Mouse (Mus musculus): ENCODE measurements around the gene Tom1l1. TPM values are rescaled to one million over a fixed set of nuclear protein-coding genes. Genes with fewer than 3 reads are reported as not detected.
"Not testable (repeated sequence)": the region's sequence is repeated elsewhere in the genome, so short reads cannot be mapped to it uniquely, and the experiment has no call there.

Tom1l1 gene
- polyA plus RNA-seq (2012; rRNA removed): 4.6 and 6.3 TPM in 2 replicates

DNA sequence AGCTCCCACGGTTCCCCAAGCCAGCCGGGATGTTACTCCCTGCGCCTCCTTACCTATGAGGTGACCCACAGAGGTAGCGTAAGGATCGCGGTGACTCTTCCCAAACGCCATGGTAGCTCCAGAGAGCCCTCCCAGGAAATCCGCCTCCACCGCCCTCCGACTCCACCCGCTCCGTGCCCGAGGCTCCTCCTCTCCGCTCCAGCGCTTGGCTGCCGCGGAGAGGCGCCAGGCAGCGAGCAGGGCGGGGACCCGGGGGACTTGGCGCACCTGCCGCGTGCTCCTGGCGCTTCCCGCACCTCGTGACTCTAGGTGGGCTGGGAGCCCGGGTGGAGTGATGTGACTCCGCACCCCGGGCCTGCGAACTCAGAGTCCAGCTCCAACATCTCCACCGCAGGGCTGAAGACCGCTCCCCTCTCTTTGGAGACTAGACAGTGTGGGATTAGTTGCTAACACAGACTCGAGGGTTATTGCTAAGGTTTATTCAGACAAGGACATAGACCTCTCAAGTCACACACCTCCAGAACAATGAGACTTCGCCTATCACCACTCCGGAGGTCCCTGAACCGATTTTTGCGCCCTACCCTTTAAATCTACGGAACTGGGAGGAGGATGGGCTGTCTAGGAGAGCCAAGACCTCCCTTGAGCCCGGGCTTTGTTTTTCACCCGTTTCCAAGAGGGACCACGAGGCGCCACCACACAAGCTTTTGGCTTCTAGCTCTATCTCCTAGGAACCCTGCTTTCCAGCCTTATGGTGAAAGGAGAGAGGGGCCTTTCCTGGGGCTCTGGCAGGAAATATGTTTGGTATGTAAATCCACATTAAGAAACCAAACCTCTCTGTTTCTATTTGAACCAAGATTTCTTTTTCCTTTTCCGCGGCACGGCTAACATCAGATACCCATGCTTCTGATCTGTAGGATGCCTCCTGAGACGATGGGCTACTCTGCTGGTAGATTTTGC, at the start of gene Tom1l1:
Gene Tom1l1 (minus strand): TSS at position 907 of the 957 bp plus-strand sequence.
- no peak for DNase-seq (ENCODE audit: low read depth)

DNA sequence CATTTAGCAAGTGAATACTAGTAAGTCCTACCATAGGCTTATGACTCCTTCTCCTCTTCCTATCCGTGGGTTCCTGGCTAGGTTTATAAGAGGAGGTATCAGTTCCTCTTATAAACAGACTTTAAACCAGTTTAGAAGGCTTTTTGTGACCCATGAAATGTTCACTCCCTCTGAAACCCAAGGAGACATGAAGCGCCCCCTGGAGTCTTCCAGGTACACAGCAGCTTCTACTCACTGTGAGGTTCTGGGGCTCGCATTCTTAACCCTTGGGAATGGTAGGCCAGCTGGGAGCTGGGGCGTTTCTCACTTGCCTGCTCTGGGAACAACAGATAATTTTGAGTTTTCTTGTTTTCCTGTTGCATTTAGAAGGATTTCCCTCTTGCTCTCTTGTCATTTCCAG, 45.4 kb upstream of the Tom1l1 start:
- no peak for DNase-seq (ENCODE audit: low read depth)

DNA sequence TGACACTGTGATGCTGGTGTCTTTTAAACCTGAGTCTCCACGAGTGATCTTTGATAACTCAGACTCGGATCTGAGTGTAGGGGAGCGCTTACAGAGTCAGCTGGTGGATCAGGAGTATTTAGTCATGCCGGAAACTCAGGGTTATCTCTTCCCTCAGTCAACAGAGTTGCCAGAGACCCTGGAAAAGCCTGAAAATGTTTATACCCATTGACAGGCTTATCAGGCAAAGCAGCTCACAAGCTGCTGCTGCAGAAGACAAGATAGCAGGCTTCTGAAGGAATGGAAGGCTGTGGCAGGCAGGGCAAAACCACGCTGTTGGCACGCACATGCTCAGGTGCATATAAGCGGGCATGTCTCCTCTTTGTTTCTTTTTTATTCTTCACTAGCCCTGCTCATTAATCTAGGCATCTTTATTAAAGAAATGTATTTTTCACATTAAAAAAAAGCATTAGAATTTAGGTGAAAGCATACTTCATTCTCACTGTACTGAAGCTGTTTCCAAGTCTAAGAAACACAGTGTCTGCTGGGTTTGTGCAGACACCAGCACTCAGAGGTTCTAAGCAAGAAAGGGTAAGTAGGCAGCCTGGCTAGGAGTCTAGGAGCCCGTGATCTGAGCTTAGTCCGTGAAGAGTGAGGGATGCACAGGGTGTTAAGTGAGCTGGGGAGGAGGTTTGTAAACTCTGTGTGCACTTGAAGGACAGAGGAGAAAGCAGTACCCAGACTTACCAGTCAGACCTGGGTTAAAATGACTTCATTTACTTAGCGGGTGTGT, 39.4 kb upstream of the Tom1l1 start:
- DNase-seq (ENCODE audit: low read depth): no peak

DNA sequence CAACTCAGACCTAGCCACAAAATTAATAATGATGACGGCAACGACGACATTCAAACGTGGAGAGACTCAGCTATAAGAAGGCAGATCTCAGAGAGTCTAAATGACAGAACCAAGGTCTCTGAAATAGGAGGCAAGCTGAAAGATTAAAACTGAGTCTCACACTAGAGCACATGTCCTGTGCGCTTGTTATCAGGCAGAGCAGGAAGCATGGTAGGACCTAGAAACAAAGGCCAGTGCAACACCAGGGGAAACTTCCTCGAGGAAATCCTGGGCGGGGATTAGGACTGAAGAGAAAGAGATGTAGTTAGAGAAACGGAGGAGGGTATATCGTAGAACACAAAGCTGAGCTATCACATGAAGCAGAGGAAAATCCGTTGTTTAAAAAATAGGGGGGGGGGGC, 38.6 kb upstream of the Tom1l1 start:
- DNase-seq (ENCODE audit: low read depth): no peak

DNA sequence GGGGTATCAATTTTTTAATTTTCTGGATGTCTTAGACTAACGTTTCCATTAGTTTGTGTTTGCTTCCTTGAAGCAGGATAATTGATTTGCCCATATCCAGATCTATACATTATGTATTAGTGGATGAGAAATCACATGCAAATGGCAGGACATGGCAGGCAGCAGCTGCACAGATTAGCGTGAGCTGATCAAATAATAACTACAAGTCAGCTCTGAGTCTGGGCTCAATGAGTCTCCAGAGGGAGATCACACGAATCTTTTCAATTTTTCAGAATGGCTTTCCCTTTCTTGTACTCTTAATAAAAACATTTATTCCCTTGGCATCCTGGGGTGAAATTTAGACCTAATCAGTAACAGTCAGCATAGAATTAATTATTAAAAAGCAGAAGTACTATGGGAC, 34.1 kb upstream of the Tom1l1 start:
- DNase-seq (ENCODE audit: low read depth): no peak

DNA sequence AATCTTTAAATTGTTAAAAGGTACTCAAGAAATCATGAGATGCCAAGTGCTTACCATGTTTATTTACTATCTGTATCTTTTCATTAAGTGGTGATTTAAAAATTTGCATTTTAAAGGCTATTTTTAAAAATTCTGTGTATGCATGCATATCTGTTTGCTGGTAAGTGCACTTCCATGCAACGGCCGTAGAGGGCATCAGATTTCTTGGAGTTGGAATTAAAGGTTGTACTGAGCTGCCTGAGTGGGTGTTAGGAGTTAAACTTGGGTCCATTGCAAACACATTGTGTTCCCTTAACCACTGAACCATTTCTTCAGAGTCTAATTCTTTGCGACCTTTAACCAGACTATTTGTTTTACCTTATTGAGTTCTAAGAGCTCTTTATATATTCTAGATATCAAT, 29.6 kb upstream of the Tom1l1 start:
- no peak for DNase-seq (ENCODE audit: low read depth)

DNA sequence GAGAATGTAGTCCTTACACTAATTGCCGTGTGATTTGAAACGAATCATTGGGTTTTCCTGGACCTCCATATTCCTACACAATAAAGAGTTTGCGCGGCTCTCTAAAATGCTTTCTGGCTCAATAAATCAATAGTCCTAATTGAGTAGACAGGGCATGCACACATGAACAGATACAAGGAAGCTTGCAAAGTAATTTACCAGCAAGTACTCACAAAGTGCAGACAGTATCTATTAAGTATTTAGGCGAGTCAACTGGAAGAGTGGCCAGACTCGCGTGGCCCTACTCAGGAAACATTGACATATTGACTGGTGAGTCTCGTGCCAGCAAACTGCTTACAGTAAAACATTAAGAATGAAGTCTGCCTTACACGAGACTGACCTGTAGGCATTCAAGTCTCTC, 23.4 kb upstream of the Tom1l1 start:
- DNase-seq (ENCODE audit: low read depth): no peak

DNA sequence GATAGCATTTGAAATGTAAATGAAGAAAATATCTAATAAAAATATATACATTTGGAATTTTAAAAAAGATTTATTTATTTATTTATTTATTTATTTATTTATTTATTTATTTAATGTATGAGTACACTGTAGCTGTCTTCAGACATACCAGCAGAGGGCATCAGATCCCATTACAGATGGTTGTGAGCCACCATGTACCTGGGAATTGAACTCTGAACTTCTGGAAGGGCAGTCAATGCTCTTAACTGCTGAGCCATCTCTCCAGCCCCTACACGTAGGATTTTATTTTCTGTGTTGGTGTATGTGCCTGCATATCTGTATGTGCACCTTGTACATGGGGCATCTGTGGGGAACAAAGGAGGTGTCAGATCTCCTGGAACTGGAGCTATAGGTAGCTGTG, 19.0 kb upstream of the Tom1l1 start:
- not testable (repeated sequence) for DNase-seq (ENCODE audit: low read depth)

DNA sequence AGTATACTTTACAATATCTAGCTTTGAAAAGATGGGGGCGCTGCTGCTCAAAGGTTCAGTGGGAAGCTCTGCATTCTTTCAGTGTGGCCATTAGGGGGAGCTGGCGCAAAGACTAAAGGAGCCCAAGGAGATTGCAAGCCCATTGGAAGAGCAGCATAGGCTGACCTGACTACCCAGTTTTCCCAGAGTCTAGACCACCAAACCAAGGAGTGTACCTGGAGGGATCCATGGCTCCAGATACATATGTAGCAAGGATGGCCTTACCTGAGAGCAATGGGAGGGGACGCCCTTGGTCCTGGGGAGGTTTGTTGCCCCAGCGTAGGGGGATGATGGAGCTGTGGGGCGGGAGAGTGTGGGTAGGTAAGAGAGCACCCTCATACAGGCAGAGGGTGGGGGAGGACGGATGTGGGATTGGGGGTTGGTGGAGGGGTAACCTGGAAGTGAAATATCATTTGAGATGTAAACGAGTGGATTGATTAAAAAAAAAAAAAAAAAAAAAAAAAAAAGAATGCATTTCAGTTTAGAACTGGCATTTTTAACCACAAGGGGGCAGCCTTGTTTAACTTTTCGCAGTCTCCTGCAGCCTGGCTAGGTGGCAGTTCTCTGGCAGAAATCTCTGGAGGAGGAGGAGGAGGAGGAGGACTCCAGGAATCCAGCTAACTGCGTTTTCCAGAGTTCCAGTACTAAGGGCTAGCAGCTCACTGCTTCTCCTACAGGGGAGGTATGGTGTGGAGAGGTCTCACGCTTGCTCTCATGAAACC, 9.5 kb upstream of the Tom1l1 start:
- no peak for DNase-seq (ENCODE audit: low read depth)

DNA sequence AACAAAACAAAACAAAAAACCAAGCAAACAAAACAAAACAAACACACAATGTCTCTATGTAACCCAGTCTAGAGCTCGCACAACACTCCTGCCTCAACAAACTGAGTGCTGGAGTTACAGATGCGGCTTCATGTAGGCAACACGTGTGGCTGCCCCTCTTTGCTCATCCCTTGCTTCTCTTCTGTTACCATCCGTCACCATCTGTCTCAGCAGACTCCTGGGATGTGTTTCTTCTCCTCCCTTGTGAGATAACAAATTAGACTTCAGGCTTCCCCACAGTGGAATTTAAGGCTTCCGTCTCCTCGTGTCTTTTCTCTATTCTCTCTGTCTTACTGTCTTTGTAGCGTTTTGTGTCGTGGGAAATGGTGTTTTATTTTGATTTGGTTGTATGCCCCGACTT, 7.6 kb upstream of the Tom1l1 start:
- DNase-seq (ENCODE audit: low read depth): no peak

DNA sequence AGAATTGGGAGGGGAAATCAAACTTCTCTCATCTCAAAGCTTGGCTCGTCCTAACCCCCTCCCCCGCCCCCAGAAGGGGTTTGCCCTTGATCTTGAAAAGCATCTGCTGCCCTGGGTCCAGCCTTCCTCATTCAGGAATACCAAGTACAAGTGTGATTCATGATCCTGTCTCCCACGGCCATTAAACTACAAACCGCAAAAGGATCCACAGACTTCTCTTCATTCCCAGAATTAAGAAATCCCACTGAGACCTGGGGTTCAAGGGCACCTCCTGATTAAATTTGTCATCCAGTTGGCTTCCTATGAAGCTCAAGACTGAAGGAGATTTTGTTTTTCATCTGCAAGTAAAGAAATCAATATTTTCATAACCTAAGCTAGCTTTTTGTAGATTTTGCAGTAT, 6.0 kb upstream of the Tom1l1 start:
- no peak for DNase-seq (ENCODE audit: low read depth)

DNA sequence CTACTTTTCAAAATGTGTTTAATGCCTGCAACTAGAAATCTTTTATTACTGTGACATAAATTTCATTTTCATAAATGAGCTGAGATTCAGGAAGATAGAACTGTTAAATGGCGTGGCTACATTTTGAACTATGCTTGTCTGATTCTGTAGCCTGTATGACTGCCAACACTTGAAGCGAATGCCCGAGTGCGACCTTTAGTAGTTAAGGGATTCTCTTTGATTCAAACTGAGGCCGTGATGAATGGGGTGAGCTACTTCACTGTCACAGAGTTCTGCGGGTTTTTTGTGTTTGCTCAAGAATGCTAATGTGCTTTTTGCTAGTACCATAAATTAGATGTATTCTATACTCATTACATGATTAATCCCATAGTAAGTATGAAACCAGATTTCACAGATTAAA, 2.2 kb upstream of the Tom1l1 start:
- DNase-seq (ENCODE audit: low read depth): no peak

DNA sequence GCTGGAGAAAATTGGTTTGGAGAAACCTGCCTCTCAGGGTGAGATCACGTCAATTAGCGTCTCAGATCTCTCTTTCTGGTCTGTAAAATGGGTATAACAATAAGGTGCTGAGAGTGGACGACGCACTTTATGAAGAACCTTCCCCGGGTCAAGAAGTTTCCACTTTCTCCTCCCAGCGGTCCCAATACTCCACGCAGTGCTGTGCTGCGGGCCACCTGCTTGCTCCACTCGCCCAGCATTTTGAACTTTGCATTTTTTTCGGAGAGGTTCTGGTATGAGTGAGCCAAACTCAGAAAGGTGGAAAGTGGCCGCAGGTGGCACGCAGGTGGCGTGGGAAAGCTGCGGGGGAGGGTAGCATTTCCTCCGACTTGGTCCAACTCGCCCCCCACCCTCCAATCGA, 1.1 kb downstream of the Tom1l1 start:
- no peak for DNase-seq (ENCODE audit: low read depth)

DNA sequence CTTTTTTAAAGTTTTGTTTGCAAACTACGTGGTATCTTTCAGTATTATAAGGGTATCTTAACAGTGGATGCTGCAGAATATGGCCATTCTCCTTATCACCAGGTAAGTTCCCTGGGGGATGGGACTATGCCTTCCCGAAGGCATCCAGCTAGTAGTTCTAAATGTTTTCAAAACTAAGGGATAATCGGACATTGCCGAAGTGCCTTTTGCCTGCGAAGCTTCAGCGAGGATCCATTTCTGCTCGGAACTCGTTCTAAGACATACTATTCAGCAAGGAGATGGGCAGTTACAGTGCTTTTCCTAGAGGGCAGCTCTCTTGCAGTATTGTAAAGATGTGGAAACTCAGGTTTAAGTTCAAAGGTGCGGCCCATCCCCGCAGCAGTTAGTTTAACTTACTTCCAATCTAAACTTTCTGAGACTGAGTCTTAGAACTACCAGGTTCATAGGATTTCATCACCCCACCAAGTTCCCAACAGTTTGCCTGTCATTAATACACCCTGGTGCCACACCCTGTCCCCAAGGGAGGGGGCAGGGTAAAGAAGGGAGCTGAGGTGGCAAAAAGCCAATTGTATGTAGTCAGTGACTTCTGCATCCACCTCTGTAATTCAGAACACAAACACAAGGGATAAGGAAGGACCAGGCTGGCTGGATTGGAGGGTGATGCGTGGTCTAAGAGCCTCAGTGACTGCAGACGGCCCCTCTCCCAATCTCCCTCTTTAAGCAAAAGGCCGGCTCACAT, 1.7 kb downstream of the Tom1l1 start:
- DNase-seq (ENCODE audit: low read depth): no peak

DNA sequence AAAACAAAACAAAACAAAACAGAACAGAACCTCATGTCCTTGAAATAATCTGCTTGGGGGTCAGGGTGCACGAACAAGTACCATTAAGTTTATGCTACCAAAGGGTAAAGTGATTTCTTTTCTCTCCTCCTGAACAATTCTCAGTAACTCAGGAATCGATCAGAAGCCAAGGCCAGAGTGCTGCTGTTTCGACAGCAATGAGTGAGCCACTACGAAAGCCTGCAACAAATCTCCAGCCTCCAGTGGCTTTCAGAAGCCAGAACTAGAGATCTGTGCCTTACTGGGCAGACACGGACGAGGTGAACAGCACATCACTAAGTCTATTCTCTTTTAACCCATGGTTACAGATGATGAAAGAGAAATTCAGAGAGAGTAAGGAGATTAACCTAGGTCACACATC, 3.0 kb downstream of the Tom1l1 start:
- DNase-seq (ENCODE audit: low read depth): no peak

DNA sequence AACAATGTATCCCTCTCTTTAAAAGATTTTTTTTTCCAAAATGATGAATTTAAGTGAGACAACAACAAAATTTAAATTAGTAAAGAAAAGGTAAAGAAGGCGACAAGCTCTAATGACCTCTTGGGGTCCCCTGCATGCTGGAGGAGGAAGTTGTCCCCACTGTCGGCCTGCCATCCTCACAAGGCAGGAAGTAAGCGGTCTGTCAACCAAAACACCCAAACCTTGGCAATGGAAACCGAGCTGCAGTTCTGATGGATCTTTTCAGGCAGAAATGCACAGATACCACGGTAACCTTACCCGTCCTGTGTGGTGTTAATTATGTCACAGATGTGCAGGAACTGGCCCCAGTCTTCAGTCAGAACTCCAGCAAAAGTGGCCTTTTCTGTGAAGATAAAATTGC, 3.4 kb downstream of the Tom1l1 start:
- no peak for DNase-seq (ENCODE audit: low read depth)

DNA sequence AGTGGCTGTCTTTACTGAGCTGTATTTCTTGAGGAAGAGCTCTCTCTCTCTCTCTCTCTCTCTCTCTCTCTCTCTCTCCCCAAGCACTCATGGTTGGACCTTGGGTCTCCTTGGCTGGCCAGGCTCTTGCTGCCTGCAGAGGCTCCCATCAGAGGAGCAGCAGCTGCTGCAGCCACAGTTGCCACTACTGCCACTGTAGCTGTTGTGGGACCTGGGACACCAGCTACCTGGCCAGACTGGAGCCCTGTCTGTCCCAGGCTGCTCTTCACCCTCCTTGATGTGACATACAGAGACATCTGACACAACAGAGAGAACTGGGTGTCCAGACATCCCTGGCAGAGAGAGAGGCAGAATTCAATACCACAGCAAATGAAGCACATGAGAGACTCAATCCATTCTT, 7.0 kb downstream of the Tom1l1 start:
- no peak for DNase-seq (ENCODE audit: low read depth)

DNA sequence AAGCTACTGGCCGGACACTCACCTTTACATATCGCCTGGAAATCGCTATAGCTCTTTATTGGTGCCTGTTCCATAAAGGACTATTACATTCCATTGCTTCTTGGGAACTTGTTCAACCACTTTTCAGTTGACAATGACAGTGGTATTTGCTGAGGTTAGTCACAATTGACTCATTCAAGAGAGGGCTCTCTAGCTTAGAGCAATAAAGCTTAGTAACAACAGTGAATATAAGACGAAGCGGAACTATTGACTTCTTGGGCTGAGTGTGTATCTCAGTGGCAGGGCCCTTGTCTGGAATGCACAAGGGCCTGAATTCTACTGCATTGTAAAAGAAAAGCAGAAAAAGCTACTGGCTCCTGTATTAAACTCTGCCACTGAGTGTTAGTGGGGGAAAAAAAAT, 9.6 kb downstream of the Tom1l1 start:
- no peak for DNase-seq (ENCODE audit: low read depth)

DNA sequence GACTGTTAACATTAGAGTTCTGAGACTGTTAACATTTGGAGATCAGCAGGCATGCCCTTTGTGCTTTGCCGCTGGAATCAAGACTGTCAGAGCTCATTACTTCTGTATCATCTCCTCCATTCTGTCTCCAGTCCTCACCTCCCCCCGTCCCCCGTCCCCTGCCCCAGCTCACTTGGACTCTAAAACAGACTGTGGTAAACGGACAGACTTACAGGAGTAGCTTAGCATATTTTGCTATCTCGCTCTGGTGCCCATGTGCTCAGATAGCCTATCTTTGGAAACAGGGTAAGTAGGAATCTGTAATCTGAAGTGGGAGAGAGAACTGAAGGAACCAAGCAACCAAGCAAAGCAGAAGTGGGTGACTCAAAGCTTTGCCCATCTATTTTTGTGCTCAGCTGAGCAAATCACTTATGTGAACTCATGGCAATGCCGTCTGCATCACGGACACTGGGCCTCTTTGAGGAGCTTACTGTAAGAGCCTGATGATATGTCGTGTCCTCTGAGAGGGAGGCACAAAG, 10.3 kb downstream of the Tom1l1 start:
- DNase-seq (ENCODE audit: low read depth): no peak

DNA sequence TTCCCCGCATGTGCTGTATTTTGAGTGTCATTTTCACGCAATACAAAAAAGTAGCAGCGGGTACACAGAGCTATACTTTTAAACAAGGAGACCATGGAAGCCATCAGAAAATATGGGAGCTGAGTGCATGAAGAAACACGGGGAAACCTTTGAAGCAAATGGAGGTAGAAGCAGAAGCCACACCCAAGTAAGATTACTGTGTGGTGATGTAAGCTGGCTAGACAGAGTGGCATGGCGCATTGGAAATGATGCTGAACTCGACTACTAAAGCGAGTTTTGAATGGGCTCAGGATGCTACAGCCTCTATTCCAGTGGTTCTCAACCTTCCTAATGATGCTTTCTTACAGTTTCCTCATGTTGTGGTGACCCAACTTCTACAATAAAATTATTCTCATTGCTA, 11.1 kb downstream of the Tom1l1 start:
- no peak for DNase-seq (ENCODE audit: low read depth)

DNA sequence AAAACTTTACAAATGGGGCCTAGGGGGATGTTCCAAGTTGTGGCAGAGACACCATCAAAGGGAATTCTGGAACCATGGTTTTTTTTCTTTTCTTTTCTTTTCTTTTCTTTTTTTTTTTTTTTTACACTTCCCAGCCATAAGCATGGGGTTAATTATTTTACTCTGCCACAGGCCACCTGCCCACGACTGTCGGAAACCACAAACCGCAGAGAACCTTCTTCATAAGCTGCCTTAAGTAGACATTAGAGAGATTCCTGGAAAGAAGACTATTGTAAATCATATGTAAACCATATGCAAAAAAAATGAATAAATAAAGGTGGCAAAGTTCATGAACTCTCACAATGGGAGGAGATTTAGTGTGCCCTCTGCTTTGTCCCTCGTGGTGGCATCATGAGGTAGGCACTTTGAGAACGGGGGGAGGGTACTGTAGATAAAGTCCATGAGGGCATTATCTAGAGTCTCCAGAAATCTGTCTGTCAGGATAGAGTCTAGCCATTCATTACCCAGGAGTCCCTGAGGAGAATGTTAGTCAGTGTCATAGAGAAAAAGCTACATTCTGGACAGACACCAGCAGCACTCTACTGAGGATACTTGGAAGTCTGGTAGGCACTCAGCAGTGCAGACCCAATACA, 12.6 kb downstream of the Tom1l1 start:
- no peak for DNase-seq (ENCODE audit: low read depth)

Measured in gonadal fat pad, adult 2 months (tissue).